Mouse (Mus musculus) urinary bladder, postnatal 25 days (tissue): Measurements from ENCODE around the gene Tmod2.

Experiments
- DNase-seq: peaks from one replicate; pipeline ENCODE4 v3.0.0; 2022; ENCODE audit warnings: low spot score

Gene Tmod2

GRCm38 (mm10) chr9:75600166-75600934, 10.8 kb downstream of the Tmod2 start:
- no peak for DNase-seq

- no peak for DNase-seq
Measured at GRCm38 (mm10) chr9:75599191-75599841, 11.8 kb downstream of the Tmod2 start.

DNA sequence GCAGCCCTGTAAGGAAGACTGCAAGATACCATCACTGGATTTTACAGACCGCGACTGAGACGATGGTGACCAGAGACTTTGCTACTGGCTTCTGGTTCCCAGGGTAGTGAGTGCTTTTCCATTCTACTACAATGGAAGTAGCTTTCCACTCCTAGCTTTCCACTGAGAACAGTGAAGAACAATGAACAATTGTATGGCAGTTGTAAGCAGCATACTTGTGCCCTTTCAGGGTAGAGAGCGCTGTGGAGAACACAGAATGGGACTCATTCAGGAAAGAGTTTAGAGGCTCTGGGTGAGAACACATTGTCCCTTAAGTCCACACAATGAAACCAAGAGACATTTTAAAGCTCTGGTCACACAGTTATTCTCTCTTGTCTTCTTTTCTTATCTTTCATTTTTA, 13.5 kb downstream of the Tmod2 start:
- no peak for DNase-seq

DNA sequence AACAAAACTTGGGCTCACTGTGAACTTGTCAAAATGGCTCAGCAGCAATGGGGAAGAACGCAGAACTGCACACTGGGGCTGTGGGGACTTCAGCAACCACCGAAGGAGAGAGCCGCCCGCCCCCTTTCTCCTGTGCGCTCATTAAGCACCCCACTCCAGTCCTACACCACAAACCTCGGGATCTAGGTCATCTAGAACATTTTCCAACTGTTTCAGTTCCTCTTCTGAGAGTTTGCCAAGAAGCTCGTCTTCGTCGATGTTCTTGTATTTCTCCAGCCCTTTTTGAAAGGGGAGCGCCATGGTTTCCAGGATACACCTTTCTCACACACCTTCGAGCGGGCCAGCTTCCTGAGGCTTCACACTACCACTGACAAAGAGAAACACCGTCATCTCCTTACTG, 14.1 kb downstream of the Tmod2 start:
- DNase-seq = no peak

GRCm38 (mm10) chr9:75593481-75593880, 17.6 kb downstream of the Tmod2 start:
- DNase-seq = no peak

- DNase-seq = no peak
Measured at GRCm38 (mm10) chr9:75589850-75590790, 21.0 kb downstream of the Tmod2 start.

GRCm38 (mm10) chr9:75581694-75582350, 29.3 kb downstream of the Tmod2 start:
- no peak for DNase-seq

GRCm38 (mm10) chr9:75579321-75579720, 31.8 kb downstream of the Tmod2 start:
- DNase-seq = no peak

GRCm38 (mm10) chr9:75571036-75571942, 39.8 kb downstream of the Tmod2 start:
- DNase-seq = no peak

DNA sequence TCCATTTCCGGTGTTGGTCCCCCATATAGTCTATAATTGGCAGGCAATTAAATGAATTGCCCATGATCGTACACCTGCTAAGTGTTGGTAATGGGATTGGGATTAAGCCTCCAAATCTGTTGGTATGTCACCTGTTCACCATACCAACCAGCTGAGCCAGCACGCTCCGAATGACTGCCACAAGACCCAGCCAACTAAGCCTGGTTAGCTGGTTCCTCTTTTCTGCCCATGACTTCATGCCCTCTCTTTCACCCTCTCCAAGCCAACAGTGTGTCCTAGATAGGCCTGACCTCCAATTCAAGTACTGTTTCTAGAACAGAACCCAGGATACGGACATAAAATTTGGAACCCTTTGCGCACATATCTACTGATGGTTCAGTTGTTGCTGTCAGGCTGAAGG, 42.7 kb downstream of the Tmod2 start:
- no peak for DNase-seq

- DNase-seq = no peak
Measured at GRCm38 (mm10) chr9:75564892-75565291, 46.2 kb downstream of the Tmod2 start.

- no peak for DNase-seq
Measured at GRCm38 (mm10) chr9:75563622-75564021, 47.5 kb downstream of the Tmod2 start.

GRCm38 (mm10) chr9:75563176-75563575, 47.9 kb downstream of the Tmod2 start:
- DNase-seq = no peak

GRCm38 (mm10) chr9:75561040-75561669, 50.0 kb downstream of the Tmod2 start:
- no peak for DNase-seq

- no peak for DNase-seq
Measured at GRCm38 (mm10) chr9:75560353-75560752, 50.8 kb downstream of the Tmod2 start.

DNA sequence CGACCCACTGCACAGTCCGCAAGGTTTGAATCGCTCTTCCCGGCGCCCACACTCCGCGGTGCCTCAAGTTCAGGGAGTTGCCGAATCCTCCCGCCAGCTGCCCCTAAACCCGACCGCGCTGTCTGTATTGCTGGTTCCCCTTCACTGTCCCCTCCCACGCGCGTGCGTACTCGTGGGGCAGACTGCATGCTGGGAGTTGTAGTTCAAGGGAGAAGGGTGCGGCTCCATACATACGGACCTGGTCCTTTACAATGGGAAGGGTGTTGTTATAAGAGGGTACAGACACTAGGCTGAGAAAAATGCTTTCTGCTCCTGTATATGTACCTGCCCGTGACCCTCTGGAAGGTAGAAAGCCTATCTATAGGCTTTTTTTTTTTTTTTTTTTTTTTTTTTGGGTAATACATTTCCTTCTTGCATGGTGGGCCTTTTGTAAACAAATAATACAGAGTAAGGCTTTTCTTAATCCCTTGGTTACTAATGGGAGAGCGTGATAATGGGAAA, 51.6 kb downstream of the Tmod2 start, which contains the start of gene Tmod3:
Gene Tmod3, minus strand, starts transcription at position 146 of the 501 bp plus-strand sequence.
- DNase-seq = peak; percentile 97

DNA sequence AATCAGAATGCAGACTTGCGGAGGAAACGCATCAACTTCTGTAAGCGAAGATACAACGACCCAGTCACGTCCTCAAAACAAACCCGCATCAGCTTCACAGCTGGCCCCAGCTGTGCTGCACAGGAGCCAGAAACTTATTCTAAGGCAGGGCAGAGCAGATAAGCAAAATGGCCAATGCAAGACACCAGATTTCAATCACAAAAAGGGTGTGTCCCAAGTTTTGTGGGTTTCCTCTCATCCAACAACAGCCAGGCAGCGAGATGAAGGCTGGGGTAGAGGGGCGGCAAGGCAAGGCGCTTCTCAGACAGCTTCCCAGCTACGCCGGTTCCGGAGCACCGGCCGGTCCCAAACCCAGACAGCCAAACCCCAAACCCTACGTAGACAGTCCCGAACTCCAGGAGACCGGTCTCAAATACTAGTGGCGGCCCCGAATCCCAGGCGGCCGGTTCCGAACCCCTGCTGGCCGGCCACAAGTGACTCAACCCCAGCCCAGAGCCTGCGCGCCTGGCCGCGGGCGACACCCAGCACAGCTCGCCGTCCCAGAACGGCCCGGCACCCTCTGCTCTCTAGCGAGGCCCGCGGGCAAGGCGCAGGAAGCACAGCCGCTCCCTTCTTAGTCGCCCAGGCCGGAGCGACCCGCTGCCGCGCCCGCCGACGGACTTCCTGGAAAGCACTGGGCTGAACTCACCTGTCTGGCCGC, 52.2 kb downstream of the Tmod2 start:
- DNase-seq = no peak

- no peak for DNase-seq
Measured at GRCm38 (mm10) chr9:75558360-75558759, 52.8 kb downstream of the Tmod2 start.

DNA sequence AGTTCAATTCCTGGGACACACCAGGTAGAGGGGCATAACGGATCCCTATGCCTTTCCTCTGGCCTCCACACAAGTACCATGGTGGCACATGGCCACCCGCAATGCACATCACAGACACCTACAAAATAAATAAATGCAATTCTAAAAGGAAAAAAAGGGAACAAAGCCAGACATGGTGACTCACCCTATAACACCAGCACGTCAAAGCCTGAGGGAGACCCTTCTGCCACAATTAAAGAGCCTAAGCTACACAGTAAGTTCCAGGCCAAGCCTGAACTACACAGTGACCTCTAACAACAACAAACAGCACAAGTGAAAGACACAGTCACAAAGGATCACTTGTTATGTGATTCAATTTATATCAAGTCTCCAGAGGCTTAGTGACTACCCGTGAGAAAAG, 57.4 kb downstream of the Tmod2 start:
- DNase-seq = no peak

DNA sequence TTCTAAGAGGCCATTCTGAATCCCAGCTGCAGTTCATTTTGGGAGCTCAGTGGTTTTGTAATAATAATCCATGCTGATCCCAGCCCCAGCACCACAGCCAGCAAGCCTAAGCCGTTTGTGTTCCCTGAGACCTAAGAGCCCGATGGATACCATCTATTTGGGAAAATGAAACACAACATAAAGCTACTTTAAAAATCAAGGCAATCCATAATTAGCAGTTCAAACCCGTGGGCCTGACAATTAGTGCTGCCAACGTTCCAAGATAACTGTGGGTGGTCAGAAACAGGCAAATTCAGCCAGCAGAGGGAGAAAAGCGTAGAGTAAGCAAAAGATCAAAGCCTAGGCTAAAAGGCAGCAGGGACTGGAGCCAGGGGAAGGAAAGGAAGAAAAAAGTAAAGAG, 59.8 kb downstream of the Tmod2 start:
- DNase-seq = no peak
